Mouse (Mus musculus): ENCODE data around the gene Dnajc25. TPM values are rescaled to one million over a fixed set of nuclear protein-coding genes. Genes with fewer than 3 reads are reported as not detected.

Dnajc25 gene
- polyA plus RNA-seq, 1 experiment from 2014 or later = 12.5 TPM

DNA sequence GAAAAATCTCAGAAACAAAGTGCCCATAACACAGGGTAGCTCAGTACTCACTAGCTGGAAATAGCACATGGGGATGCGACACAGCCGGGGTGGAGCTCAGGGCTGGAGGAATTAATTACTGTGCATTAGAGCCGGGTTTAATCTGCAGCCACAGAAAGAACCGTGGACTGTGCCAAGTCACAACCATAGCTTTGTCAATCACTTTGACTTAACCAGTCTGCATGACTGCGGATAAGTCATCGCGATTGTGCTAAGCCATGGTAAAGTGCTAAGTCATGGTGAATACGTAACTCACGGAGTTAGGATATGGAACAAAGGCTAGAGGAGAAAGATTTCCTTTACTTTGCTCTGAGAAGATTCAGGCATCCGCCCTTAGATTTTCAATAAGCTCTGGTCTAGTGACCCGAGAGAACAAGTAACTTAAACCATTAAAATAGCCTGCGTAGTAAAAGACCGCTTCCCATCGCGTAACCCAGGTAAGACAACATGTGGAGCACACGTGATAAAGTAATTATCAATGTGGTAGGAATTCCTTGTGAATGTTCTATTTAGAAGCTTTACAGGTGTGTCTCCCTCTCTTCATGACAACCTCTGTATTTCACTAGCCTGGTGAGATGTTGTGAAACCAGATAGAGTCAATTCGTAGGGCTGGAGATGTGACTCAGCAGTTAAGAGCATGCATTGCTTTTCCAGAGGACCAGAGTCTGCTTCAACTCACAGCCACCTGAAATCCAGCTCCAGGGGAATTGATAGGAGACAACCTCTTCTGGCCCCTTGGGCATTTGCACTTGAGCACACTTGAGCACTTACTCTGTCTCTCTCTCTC, 4.0 kb upstream of the Dnajc25 start:
- Histone ChIP-seq H3K4me2 (ENCODE audit: low read depth, low read length) (no peak overlapping the region), H3K4me1 (ENCODE audit: insufficient read depth) (peaks cover 34% of the 10 kb centered on the region)

DNA sequence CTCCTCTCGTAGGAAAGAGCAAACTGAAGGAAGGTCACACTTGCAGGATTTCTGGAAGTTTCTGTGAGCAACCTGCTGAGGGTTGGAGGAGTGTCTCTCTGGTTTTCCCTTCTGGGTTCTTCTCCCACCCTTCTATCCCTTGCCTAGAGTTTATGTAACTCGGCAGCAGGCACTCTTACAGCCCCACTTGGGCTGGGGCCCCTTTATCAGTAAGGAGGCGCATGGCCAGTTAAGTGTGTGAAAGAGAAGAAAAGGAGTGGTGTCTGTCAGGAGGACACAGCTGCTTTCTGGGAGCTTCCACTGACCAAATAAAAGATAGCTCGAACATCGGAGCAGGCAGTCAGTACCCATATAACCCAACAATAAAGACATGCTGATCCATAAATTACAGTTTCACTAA, 2.7 kb upstream of the Dnajc25 start:
- no peak for ATAC-seq
- H3K9me3 ChIP-seq (ENCODE audit: low read length) = no peaks in the 10 kb centered on the region
- H3K9ac ChIP-seq (replicated peaks) = no peak overlapping the region
- DNase-seq = no peak
- no peak overlapping the region for H3K4me3 ChIP-seq (ENCODE audit: low read depth, low read length)
- H3K36me3 ChIP-seq (replicated peaks; ENCODE audit: insufficient read depth, low read length) = no peaks in the 10 kb centered on the region
- H3K27ac ChIP-seq (ENCODE audit: low read depth) = no peak overlapping the region
- H3K4me1 ChIP-seq (ENCODE audit: insufficient read depth) = peaks cover 28% of the 10 kb centered on the region
- 53% methylated on average over 5 of the region's 5 CpGs for WGBS (ENCODE audit: insufficient replicate concordance)
- H3K4me2 ChIP-seq (ENCODE audit: low read depth, low read length) = peak overlapping the region; percentile 40; the same call in 1 of the 2 replicates
- TF ChIP-seq CTCF (IDR thresholded peaks at IDR 0.05; ENCODE audit: low read depth) = no peak
- TF ChIP-seq EP300 (IDR thresholded peaks at IDR 0.05; ENCODE audit: low read depth) = no peak
- no peaks in the 10 kb centered on the region for H3K27me3 ChIP-seq (ENCODE audit: insufficient read depth, low read length)

More for the DNA sequence above, 4.0 kb upstream of the Dnajc25 start:
- 69% methylated on average over 17 of the region's 17 CpGs for WGBS (ENCODE audit: insufficient replicate concordance)
- H3K36me3 ChIP-seq (replicated peaks; ENCODE audit: insufficient read depth, low read length) = no peaks in the 10 kb centered on the region
- no peak for TF ChIP-seq EP300 (IDR thresholded peaks at IDR 0.05; ENCODE audit: low read depth)
- no peak for TF ChIP-seq CTCF (IDR thresholded peaks at IDR 0.05; ENCODE audit: low read depth)
- no peaks in the 10 kb centered on the region for H3K27me3 ChIP-seq (ENCODE audit: insufficient read depth, low read length)
- ATAC-seq = peak; percentile 49
- DNase-seq = no peak
- no peaks in the 10 kb centered on the region for H3K9me3 ChIP-seq (ENCODE audit: low read length)
- no peak overlapping the region for H3K4me3 ChIP-seq (ENCODE audit: low read depth, low read length)
- no peak overlapping the region for H3K27ac ChIP-seq (ENCODE audit: low read depth)
- H3K9ac ChIP-seq (replicated peaks) = no peak overlapping the region

DNA sequence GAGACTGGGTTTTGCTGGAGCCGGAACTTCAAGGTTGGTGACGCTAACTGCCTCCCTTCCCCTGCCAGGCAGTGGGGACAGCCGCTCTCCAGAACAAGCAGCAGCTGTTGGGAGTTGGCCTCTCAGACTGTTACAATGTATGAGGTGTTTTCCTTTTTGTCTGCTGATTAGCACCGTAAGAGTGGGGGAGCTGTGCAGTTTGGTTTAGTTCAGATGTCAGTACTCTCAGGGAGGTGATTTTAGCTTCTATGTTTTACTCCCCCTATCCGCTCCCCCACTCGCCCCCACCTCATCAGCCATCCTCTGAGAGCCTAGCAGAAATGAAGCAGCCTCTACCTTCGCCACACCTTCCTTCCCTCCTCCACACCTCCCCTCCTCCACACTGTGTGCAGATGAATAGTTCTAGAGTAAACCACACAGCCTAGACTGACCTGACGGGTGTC, 410 bp downstream of the Dnajc25 start:
- H3K9ac ChIP-seq (replicated peaks) = no peak overlapping the region
- H3K9me3 ChIP-seq (ENCODE audit: low read length) = no peaks in the 10 kb centered on the region
- ATAC-seq = no peak
- DNase-seq = no peak
- peaks cover 22% of the 10 kb centered on the region for H3K4me1 ChIP-seq (ENCODE audit: insufficient read depth)
- 60% methylated on average over 8 of the region's 8 CpGs for WGBS (ENCODE audit: insufficient replicate concordance)
- no peak overlapping the region for H3K4me3 ChIP-seq (ENCODE audit: low read depth, low read length)
- TF ChIP-seq EP300 (IDR thresholded peaks at IDR 0.05; ENCODE audit: low read depth) = no peak
- no peaks in the 10 kb centered on the region for H3K36me3 ChIP-seq (replicated peaks; ENCODE audit: insufficient read depth, low read length)
- no peak overlapping the region for H3K27ac ChIP-seq (ENCODE audit: low read depth)
- H3K27me3 ChIP-seq (ENCODE audit: insufficient read depth, low read length) = no peaks in the 10 kb centered on the region
- no peak overlapping the region for H3K4me2 ChIP-seq (ENCODE audit: low read depth, low read length)

DNA sequence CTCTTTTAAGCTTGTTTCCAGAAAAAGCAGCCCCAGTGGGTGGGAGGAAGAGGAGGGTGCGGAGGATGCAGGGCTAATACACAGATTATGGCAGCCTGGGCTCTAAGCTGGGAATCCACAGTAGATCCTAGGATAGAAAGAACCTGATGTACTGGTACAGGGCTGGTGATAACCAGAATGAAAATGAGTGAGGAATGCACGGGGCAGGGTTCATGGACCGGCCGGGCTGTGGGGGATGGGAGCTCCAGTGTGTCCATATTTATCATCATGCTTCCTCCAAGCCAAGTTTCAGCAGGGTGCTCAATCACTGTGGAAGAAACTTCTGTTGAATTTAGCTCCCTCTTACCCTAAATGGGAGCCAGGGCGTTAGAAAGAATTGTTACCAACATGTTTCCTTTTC, 2.2 kb downstream of the Dnajc25 start:
- H3K27me3 ChIP-seq (ENCODE audit: insufficient read depth, low read length) = no peaks in the 10 kb centered on the region
- no peaks in the 10 kb centered on the region for H3K9me3 ChIP-seq (ENCODE audit: low read length)
- H3K4me2 ChIP-seq (ENCODE audit: low read depth, low read length) = no peak overlapping the region
- H3K4me1 ChIP-seq (ENCODE audit: insufficient read depth) = peaks cover 12% of the 10 kb centered on the region
- H3K4me3 ChIP-seq (ENCODE audit: low read depth, low read length) = no peak overlapping the region
- H3K9ac ChIP-seq (replicated peaks) = no peak overlapping the region
- TF ChIP-seq CTCF (IDR thresholded peaks at IDR 0.05; ENCODE audit: low read depth) (no peak), EP300 (IDR thresholded peaks at IDR 0.05; ENCODE audit: low read depth) (no peak)
- 64% methylated on average over 5 of the region's 5 CpGs for WGBS (ENCODE audit: insufficient replicate concordance)
- no peak overlapping the region for H3K27ac ChIP-seq (ENCODE audit: low read depth)
- DNase-seq (peak; percentile 42), ATAC-seq (no peak)
- no peaks in the 10 kb centered on the region for H3K36me3 ChIP-seq (replicated peaks; ENCODE audit: insufficient read depth, low read length)

DNA sequence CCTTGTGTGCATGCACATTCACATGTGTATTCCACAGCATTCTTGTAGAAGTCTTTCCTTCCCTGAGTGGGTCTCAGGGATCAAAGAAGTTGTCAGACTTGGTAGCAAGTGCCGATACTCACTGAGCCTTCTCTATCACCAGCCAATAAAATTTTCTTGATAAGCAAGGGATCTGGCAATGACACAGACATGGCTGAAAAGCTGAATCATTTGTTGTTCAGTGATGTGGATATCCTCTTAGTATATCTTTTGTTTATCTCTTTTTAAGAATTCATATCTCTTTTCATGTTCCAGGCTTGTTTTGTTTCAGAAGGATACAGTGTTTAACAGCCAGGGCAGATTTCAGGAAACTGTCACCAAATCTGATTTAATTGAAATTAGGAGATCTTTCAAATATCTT, 3.8 kb downstream of the Dnajc25 start:
- Histone ChIP-seq H3K36me3 (replicated peaks; ENCODE audit: insufficient read depth, low read length) (no peaks in the 10 kb centered on the region), H3K4me1 (ENCODE audit: insufficient read depth) (peaks cover 6% of the 10 kb centered on the region; the same call in 1 of the 2 replicates), H3K27ac (ENCODE audit: low read depth) (no peak overlapping the region), H3K4me2 (ENCODE audit: low read depth, low read length) (no peak overlapping the region), H3K9ac (replicated peaks) (no peak overlapping the region), H3K27me3 (ENCODE audit: insufficient read depth, low read length) (no peaks in the 10 kb centered on the region), H3K4me3 (ENCODE audit: low read depth, low read length) (no peak overlapping the region), H3K9me3 (ENCODE audit: low read length) (no peaks in the 10 kb centered on the region)
- TF ChIP-seq EP300 (IDR thresholded peaks at IDR 0.05; ENCODE audit: low read depth) = no peak
- TF ChIP-seq CTCF (IDR thresholded peaks at IDR 0.05; ENCODE audit: low read depth) = no peak
- WGBS (ENCODE audit: insufficient replicate concordance) = 69% methylated on average over 1 of the region's 1 CpGs
- ATAC-seq (no peak), DNase-seq (no peak)

DNA sequence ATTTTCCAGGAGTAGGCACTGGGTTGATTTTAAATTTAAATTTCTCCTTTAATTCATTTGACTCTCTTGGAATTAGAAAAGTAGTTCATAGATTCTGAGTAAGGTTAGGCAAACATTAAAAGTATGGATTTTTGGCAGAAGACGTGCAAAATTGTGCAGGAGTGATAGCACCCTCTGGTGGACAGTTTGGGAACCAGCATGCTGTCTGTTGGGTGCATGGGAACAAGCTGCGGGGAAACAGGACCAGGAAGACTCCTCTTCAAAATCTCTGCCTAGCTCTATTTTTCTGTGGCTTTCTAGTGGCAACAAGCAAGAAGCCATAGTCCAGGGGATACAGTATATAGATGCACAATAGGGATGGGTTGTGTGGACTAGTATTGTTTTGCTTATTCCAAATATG, 4.8 kb downstream of the Dnajc25 start:
- peaks cover 15% of the 10 kb centered on the region for H3K4me1 ChIP-seq (ENCODE audit: insufficient read depth)
- no peaks in the 10 kb centered on the region for H3K27me3 ChIP-seq (ENCODE audit: insufficient read depth, low read length)
- no peak overlapping the region for H3K4me3 ChIP-seq (ENCODE audit: low read depth, low read length)
- TF ChIP-seq CTCF (IDR thresholded peaks at IDR 0.05; ENCODE audit: low read depth) (peak; percentile 95), EP300 (IDR thresholded peaks at IDR 0.05; ENCODE audit: low read depth) (no peak)
- H3K27ac ChIP-seq (ENCODE audit: low read depth) = no peak overlapping the region
- ATAC-seq = no peak
- H3K9ac ChIP-seq (replicated peaks) = no peak overlapping the region
- no peaks in the 10 kb centered on the region for H3K9me3 ChIP-seq (ENCODE audit: low read length)
- DNase-seq = peak; percentile 78
- no peaks in the 10 kb centered on the region for H3K36me3 ChIP-seq (replicated peaks; ENCODE audit: insufficient read depth, low read length)
- H3K4me2 ChIP-seq (ENCODE audit: low read depth, low read length) = no peak overlapping the region
- 3% methylated on average over 2 of the region's 2 CpGs for WGBS (ENCODE audit: insufficient replicate concordance)
